Mouse (Mus musculus) midbrain, postnatal 0 days (tissue): Measurements from ENCODE around the gene Pgam5. TPM values are rescaled to one million over a fixed set of nuclear protein-coding genes. Genes with fewer than 3 reads are reported as not detected.
A peak's percentile ranks its signal among the peaks of the same experiment; 100 is the strongest.

ENCODE experiments used
- ATAC-seq: fragments of 200-750 bp; cut with Nextera tagmentation; 2 replicates; pipeline ENCODE4 v1.8.0; 2017; ENCODE audit warnings: moderate number of reproducible peaks, mild to moderate bottlenecking, moderate TSS enrichment, moderate library complexity; ENCODE audit not compliant: low FRiP score
- DNase-seq: peaks from one replicate; pipeline ENCODE4 v3.0.0-alpha.2; 2015; ENCODE audit warnings: low spot score
- H3K27ac ChIP-seq: fragments of 300-500 bp; sonication (generic); 2 replicates; pipeline ENCODE4 v1.5.1; 2014; ENCODE audit warnings: low read depth, mild to moderate bottlenecking, low read length, mixed read lengths
- H3K27me3 ChIP-seq: fragments of 300-500 bp; sonication (generic); 2 replicates; pipeline ENCODE4 v1.6.1; 2014; ENCODE audit warnings: low read length, control low read depth, mixed read lengths; ENCODE audit not compliant: insufficient read depth
- H3K36me3 ChIP-seq: fragments of 300-500 bp; sonication (generic); 2 replicates; pipeline ENCODE4 v1.6.1; 2014; ENCODE audit warnings: low read length, control low read depth, mixed read lengths; ENCODE audit not compliant: insufficient read depth
- H3K4me1 ChIP-seq: fragments of 300-500 bp; sonication (generic); 2 replicates; pipeline ENCODE4 v1.6.1; 2014; ENCODE audit warnings: mild to moderate bottlenecking, control low read depth, antibody characterized with exemption, low read length, mixed read lengths; ENCODE audit not compliant: insufficient read depth
- H3K4me2 ChIP-seq: fragments of 300-500 bp; sonication (generic); 2 replicates; pipeline ENCODE4 v1.6.1; 2014; ENCODE audit warnings: low read depth, mild to moderate bottlenecking, low read length, mixed read lengths; ENCODE audit not compliant: poor library complexity, severe bottlenecking
- H3K4me3 ChIP-seq: fragments of 300-500 bp; sonication (generic); 2 replicates; pipeline ENCODE4 v1.5.1; 2014; ENCODE audit warnings: low read depth, mild to moderate bottlenecking, low read length, moderate library complexity
- H3K9ac ChIP-seq: fragments of 300-500 bp; sonication (generic); replicated peaks from 2 replicates; pipeline ENCODE4 v1.6.1; 2014; ENCODE audit warnings: mild to moderate bottlenecking, low read length, moderate library complexity, mixed read lengths; ENCODE audit not compliant: poor library complexity, severe bottlenecking
- H3K9me3 ChIP-seq: fragments of 300-500 bp; sonication (generic); 2 replicates; pipeline ENCODE4 v1.6.1; 2016; ENCODE audit warnings: low read length, control low read depth
- CTCF ChIP-seq: IDR thresholded peaks from 2 replicates; pipeline ENCODE4 v1.5.1; 2016; ENCODE audit warnings: antibody characterized with exemption, mild to moderate bottlenecking
- WGBS: fragments of 180-500 bp; shearing (Covaris S2); extraction: QIAGEN DNeasy Blood & Tissue Kit; methylation state at CpG from one replicate; pipeline ENCODE4 v1.1.7; 2014; 5-methylcytosine and 5-hydroxymethylcytosine counted together
- polyA plus RNA-seq: library from polyadenylated mRNA; unstranded; fragments of >200 nt; fragmentation: Nextera tagmentation; extraction: Ambion mirVana; gene quantifications from 2 replicates; pipeline ENCODE4 v1.2.1, GENCODE M21; 2015
- total RNA-seq: library from RNA; depleted of rRNA; stranded (reverse); fragments of >200 nt; gene quantifications from 2 replicates; pipeline ENCODE4 v1.2.3, GENCODE M21; 2014; rRNA removed

Gene Pgam5
- total RNA-seq, result 156 and 164 TPM in 2 replicates
- 117 and 119 TPM in 2 replicates for polyA plus RNA-seq

DNA sequence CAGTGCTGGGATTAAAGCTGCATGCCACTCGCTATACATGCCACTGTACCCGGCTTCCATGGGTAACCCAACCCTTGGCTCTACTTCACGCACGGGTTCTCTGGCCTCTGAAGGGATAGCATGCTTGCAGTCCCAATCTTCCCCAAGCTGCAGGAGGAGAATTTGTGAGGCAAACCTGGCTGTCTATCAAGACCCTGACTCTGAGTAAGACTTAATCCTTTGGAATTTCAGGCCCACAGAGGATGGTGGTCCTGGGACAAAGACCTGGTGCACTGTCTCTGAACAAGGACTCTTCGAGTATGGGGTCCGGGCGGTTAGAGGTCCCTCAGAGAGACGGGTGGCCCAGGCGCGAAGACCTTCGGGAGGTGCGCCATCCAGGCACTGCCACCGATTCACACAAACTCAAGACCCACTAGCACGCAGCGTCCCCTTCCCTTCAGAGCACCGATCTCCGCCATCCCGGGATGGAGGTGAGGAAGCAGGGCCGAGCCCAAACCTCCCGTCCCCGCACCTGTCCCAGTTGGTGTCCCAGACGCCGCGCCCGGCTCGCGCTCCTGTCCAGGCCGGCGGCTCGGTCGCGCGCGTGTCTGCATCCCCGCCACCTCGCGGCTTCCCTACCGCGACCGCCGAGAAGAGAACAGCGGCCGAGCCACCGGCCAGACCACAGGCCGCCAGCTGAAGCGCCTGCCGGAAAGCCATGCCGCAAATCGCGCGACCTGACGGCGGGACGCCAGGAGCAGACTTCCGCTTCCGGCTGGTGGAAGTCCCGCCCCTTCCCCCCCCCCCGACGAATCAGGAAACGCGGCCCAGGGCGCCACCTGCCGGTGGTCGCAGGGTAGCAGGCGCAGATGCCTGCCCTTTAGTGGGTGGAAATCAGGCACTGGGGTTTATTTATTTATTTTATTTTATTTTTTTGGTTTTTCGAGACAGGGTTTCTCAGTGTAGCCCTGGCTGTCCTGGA lies at the start of gene Pgam5:
TSS of gene Pgam5 (minus strand) at position 773 of the 961 bp plus-strand sequence.
- H3K4me2 ChIP-seq, result peak within 1 kb of the TSS; percentile 89
- peak; percentile 92 for ATAC-seq
- H3K27ac ChIP-seq, result peak within 1 kb of the TSS; percentile 80
- peak within 1 kb of the TSS; percentile 85 for H3K9ac ChIP-seq
- peaks cover 4% of the 10 kb centered on the region; the same call in 1 of the 2 replicates for H3K4me1 ChIP-seq
- TF ChIP-seq CTCF, result peak; percentile 88
- peaks cover 26% of the 10 kb centered on the region for H3K36me3 ChIP-seq
- DNase-seq, result peak; percentile 93
- no peaks in the 10 kb centered on the region for H3K9me3 ChIP-seq
- peak within 1 kb of the TSS; percentile 84 for H3K4me3 ChIP-seq
- H3K27me3 ChIP-seq, result no peaks in the 10 kb centered on the region
- under 1% methylated on average over 62 of the region's 66 CpGs for WGBS

GRCm38 (mm10) chr5:110313127-110313526 lies 43.4 kb upstream of the Pgam5 start:
- H3K4me2 ChIP-seq, result no peak overlapping the region
- no peaks in the 10 kb centered on the region for H3K4me1 ChIP-seq
- TF ChIP-seq CTCF, result no peak
- ATAC-seq (no peak), DNase-seq (no peak)
- no peaks in the 10 kb centered on the region; the same call in 1 of the 2 replicates for H3K36me3 ChIP-seq
- H3K9me3 ChIP-seq, result no peaks in the 10 kb centered on the region
- no peak overlapping the region for H3K27ac ChIP-seq
- no peak overlapping the region for H3K4me3 ChIP-seq
- WGBS, result 95% methylated on average over 3 of the region's 3 CpGs
- H3K27me3 ChIP-seq, result no peaks in the 10 kb centered on the region
- no peak overlapping the region for H3K9ac ChIP-seq

GRCm38 (mm10) chr5:110308861-110309260 lies 39.1 kb upstream of the Pgam5 start:
- no peak overlapping the region for H3K9ac ChIP-seq
- no peak overlapping the region for H3K4me2 ChIP-seq
- 95% methylated on average over 7 of the region's 7 CpGs for WGBS
- no peak overlapping the region for H3K4me3 ChIP-seq
- no peak for ATAC-seq
- no peaks in the 10 kb centered on the region for H3K9me3 ChIP-seq
- no peak for TF ChIP-seq CTCF
- H3K27ac ChIP-seq, result no peak overlapping the region
- H3K27me3 ChIP-seq, result no peaks in the 10 kb centered on the region
- DNase-seq, result no peak
- no peaks in the 10 kb centered on the region for H3K4me1 ChIP-seq
- H3K36me3 ChIP-seq, result 0 out of 2 replicates have a peak, but pooled peaks cover 3% of the 10 kb centered on the region

DNA sequence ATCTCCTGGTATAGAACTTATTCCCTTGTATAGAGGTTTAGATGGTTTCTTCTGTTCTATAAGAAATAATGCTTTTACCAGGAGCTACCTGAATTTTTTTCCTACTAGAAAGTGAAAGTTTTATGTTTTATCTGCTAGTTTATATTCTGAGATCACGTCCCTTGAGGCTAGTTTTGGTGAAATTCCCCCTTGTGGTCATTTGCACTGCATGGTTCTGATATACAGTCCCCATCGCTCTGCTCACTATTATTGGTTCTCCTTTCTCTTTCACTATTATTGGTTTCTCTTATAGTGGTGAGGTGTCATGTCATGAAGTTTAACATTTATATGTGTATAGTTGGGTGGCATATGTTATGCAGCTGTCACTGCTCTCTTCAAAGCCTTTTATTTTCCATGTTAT lies 30.9 kb upstream of the Pgam5 start:
- TF ChIP-seq CTCF, result no peak
- no peak overlapping the region for H3K4me2 ChIP-seq
- no peak overlapping the region for H3K4me3 ChIP-seq
- H3K9ac ChIP-seq, result no peak overlapping the region
- no peak for DNase-seq
- no peaks in the 10 kb centered on the region for H3K9me3 ChIP-seq
- H3K4me1 ChIP-seq, result no peaks in the 10 kb centered on the region
- H3K36me3 ChIP-seq, result peaks cover 6% of the 10 kb centered on the region
- no peak overlapping the region for H3K27ac ChIP-seq
- no peaks in the 10 kb centered on the region for H3K27me3 ChIP-seq
- ATAC-seq, result no peak
- WGBS, result 95% methylated on average over 2 of the region's 2 CpGs

- no peak overlapping the region for H3K9ac ChIP-seq
Measured at GRCm38 (mm10) chr5:110296637-110297036, 26.9 kb upstream of the Pgam5 start.

DNA sequence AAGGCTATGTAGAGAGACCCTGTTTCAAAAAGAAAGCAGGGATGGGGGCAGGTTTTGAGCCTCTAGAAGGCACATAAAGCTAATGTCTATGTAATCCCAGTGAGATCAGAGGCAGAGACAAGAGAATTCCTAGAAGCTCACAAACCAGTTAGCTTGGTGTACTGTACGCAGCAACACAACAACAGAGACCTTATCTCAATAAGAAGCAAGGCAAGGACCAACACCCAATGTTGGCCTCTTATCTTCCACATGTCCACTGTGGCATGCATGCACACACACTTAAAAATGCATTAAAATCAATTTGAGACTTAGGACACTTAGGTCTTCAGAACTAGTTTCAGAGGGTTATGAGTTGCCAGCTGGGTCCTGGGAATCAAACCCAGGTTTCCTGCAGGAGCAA lies 21.9 kb upstream of the Pgam5 start:
- peaks cover 5% of the 10 kb centered on the region; the same call in 1 of the 2 replicates for H3K36me3 ChIP-seq
- H3K4me1 ChIP-seq, result no peaks in the 10 kb centered on the region
- no peak for ATAC-seq
- DNase-seq, result no peak
- H3K27ac ChIP-seq, result no peak overlapping the region
- TF ChIP-seq CTCF, result no peak
- no peaks in the 10 kb centered on the region for H3K27me3 ChIP-seq
- WGBS, result 88% methylated on average over 1 of the region's 1 CpGs
- no peak overlapping the region for H3K4me3 ChIP-seq
- no peak overlapping the region for H3K4me2 ChIP-seq
- no peak overlapping the region for H3K9ac ChIP-seq
- no peaks in the 10 kb centered on the region for H3K9me3 ChIP-seq

More at GRCm38 (mm10) chr5:110296637-110297036, 26.9 kb upstream of the Pgam5 start:
- Histone ChIP-seq H3K4me1 (no peaks in the 10 kb centered on the region), H3K4me2 (no peak overlapping the region), H3K27ac (no peak overlapping the region), H3K36me3 (peaks cover 8% of the 10 kb centered on the region), H3K27me3 (no peaks in the 10 kb centered on the region), H3K4me3 (no peak overlapping the region), H3K9me3 (no peaks in the 10 kb centered on the region)
- TF ChIP-seq CTCF, result no peak
- 89% methylated on average over 1 of the region's 1 CpGs for WGBS
- DNase-seq, result no peak
- ATAC-seq, result no peak
